Mouse (Mus musculus) thymus, postnatal 36 days (tissue): ENCODE results near the gene Dera.

Source experiments
- DNase-seq, 2 experiments: peaks; one replicate each; pipeline ENCODE4 v3.0.0; 2022; ENCODE audit warnings: mixed read lengths in 2 of 2

Dera gene

GRCm38 (mm10) chr6:137757891-137758290 is 3.5 kb downstream of the Dera start:
- DNase-seq: no peak

- no peak for DNase-seq
Observed at GRCm38 (mm10) chr6:137759681-137760080, 5.3 kb downstream of the Dera start.

- DNase-seq: no peak
Observed at GRCm38 (mm10) chr6:137760966-137761365, 6.6 kb downstream of the Dera start.

GRCm38 (mm10) chr6:137764572-137765210 is 10.3 kb downstream of the Dera start:
- no peak for DNase-seq

GRCm38 (mm10) chr6:137766177-137766576 is 11.8 kb downstream of the Dera start:
- DNase-seq: no peak

GRCm38 (mm10) chr6:137771621-137772250 is 17.4 kb downstream of the Dera start:
- no peak for DNase-seq

- no peak for DNase-seq
Observed at GRCm38 (mm10) chr6:137772918-137773636, 18.7 kb downstream of the Dera start.

GRCm38 (mm10) chr6:137773637-137774028 is 19.3 kb downstream of the Dera start:
- DNase-seq: no peak

- DNase-seq: no peak
Observed at GRCm38 (mm10) chr6:137774166-137774565, 19.8 kb downstream of the Dera start.

- DNase-seq: no peak
Observed at GRCm38 (mm10) chr6:137775159-137775558, 20.8 kb downstream of the Dera start.

- DNase-seq: no peak
Observed at GRCm38 (mm10) chr6:137776981-137777380, 22.6 kb downstream of the Dera start.

GRCm38 (mm10) chr6:137783899-137784637 is 29.7 kb downstream of the Dera start:
- no peak for DNase-seq

- no peak for DNase-seq
Observed at GRCm38 (mm10) chr6:137788976-137789590, 34.7 kb downstream of the Dera start.

- no peak for DNase-seq
Observed at GRCm38 (mm10) chr6:137789658-137790057, 35.3 kb downstream of the Dera start.

GRCm38 (mm10) chr6:137795494-137795893 is 41.1 kb downstream of the Dera start:
- no peak for DNase-seq

GRCm38 (mm10) chr6:137796596-137797567 is 42.5 kb downstream of the Dera start:
- DNase-seq: no peak

GRCm38 (mm10) chr6:137799253-137799652 is 44.9 kb downstream of the Dera start:
- DNase-seq: no peak

- DNase-seq: no peak
Observed at GRCm38 (mm10) chr6:137803456-137804005, 49.2 kb downstream of the Dera start.

- no peak for DNase-seq
Observed at GRCm38 (mm10) chr6:137804121-137804520, 49.8 kb downstream of the Dera start.

GRCm38 (mm10) chr6:137804606-137805005 is 50.3 kb downstream of the Dera start:
- no peak for DNase-seq

- no peak for DNase-seq
Observed at GRCm38 (mm10) chr6:137806342-137806741, 52.0 kb downstream of the Dera start.
